Mouse (Mus musculus) ES-CJ7 (cell line): ENCODE data around the gene Theg.
A peak's percentile ranks its signal among the peaks of the same experiment; 100 is the strongest.

ENCODE experiments used
- DNase-seq: peaks from one replicate; pipeline ENCODE4 v3.0.0; 2011; ENCODE audit warnings: low read depth, low spot score

The Theg gene

DNA sequence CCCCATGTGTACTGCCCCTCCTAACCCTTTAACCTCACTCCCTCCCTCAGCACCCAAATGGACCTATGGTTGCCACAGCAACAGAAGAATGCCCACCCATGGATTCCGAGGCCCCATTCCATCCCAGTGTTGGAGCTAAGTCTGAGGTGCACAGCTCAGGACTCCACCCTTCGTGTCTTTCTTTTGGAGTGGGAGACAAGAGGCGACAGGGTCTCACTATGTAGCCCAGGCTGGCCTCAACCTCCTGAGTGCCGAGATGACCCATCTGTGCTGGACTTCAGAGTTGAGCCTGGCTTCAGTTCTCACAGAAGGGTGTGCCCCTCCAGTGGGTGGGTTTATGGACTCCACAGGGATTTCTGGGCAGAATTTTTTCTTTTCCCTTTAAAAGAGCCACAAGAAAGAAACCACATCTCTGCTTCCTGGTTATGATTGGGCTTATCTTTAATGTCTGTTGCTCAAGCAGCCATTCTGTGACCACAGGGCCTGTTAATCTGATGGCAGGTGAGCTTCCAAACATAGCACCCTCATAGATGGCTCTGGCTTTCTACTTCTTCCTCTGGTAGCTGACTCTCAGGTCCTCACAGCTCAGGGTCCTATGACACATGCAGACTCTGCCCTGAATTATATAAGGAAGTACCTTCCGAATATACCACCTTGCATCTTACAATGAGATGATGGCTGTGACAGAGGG, at the start of gene Theg:
TSS of gene Theg (minus strand) at position 271 of the 691 bp plus-strand sequence.
- DNase-seq: no peak

- DNase-seq: no peak
Observed at GRCm38 (mm10) chr10:79636287-79636686, 49.2 kb upstream of the Theg start.

DNA sequence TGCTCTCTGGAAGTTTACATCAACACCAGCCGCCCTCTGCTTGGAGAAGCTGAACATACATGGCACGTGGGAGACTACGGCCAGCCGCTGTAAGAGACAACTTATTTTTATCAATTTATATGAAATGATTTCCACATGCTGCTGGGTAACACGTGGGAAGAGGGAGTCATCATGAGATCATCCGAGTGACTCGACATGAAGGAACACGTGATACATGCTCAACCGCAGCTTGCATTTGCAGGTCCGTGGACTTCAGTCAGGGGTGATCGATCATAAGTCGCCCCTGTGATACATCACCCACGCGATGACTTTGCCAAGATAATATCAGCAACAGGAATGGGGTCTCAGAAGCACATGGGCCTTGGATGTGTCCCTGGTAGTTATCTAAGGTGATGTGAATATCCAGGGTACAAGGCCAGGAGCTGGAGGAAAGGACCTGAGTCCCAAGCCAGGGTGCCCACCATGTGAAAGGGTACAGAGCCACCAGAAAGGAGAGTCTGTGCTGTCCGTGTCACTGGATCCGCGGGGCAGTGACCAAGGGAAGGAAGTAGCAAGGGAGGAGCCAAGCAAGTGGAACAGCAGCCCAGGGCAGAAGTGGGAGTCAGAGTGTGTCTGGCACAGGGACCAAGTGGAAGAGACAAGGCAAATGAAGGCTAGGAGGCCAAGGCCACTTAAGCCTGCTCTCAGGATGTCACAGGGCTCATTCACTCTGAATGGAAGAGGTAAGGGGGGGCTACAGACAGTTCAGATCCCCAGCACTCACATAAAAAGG, 46.1 kb upstream of the Theg start:
- no peak for DNase-seq

GRCm38 (mm10) chr10:79631432-79631831, 44.3 kb upstream of the Theg start:
- DNase-seq: no peak

DNA sequence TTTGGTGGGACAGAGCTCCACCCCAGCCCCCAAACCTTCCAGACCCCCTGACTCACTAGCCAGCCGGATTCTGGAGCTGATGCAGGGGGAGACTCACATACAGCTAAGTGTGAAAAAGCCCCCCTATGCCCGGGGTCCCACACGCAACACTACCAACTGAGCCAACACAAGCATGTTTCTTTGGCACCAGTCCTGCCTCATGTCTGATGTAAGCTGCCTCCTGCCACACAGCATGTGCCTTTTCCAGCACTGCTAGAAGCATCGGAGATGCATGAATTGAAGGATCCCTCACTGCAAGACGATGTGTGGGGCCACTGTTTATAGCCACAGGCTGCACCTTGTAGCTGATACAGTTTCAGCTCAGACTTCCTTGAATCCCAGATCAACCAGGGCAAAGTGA, 41.2 kb upstream of the Theg start:
- DNase-seq: no peak

- no peak for DNase-seq
Observed at GRCm38 (mm10) chr10:79626156-79626555, 39.0 kb upstream of the Theg start.

- DNase-seq: no peak
Observed at GRCm38 (mm10) chr10:79625398-79625797, 38.3 kb upstream of the Theg start.

- no peak for DNase-seq
Observed at GRCm38 (mm10) chr10:79623950-79624349, 36.8 kb upstream of the Theg start.

DNA sequence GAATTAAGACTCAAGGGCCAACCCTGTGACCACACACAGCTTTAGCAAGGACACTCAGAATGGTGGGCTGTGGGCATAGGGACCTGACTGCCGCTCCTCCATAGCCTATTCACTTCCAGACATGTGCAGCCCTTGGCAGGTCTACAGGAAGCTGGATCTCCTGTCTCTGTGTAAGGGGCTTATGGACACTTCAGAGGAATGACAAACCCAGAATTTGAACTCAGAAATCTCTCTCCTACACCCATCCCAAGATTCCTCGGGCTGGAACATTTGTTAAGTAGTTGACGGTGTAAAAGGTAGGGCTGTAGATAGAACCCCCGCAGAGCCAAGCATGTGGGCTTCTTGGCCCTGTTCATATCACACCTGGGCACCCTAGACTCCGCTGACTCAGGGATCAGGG, 29.2 kb upstream of the Theg start:
- DNase-seq: no peak

DNA sequence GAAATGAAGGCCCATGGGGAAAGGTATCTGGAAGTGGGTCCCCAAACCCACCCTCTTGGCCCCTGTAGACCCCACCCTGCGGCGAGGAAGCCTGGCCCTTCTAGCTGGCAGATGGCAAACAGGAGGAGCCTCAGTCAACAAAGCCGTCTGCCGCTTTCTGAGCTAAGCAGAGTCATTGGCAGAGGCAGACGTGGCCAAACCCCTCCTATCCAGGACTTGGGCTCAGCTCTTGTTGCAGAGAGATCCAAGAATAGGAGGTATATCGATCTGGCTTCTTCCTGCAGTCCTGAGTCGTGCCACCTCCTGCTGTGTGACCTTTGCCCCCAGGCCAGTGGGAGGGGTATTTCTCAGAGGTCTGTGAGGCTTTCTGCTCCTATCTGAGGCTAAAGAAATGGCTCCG, 28.7 kb upstream of the Theg start:
- peak; percentile 75 for DNase-seq

DNA sequence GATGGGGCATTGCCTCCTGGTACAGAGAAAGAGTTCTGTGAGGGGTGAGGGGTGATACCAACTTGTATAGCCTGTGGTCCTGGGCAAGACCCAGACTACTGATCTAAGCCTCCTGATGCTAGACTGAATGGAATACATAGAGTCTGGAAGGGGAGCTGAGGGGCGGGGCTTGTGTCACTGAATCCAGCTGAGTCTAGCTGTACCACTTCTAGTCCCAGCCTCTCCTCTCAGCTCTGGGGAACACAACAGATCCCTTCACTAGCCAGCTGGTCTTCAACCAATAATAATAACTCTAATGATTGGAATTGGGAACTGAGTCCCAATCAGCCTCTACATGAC, 27.1 kb upstream of the Theg start:
- no peak for DNase-seq

- peak; percentile 96 for DNase-seq
Observed at GRCm38 (mm10) chr10:79613578-79614304, 26.6 kb upstream of the Theg start, which contains the start of gene C2cd4c. C2cd4c (minus strand) TSS chr10:79614025.

DNA sequence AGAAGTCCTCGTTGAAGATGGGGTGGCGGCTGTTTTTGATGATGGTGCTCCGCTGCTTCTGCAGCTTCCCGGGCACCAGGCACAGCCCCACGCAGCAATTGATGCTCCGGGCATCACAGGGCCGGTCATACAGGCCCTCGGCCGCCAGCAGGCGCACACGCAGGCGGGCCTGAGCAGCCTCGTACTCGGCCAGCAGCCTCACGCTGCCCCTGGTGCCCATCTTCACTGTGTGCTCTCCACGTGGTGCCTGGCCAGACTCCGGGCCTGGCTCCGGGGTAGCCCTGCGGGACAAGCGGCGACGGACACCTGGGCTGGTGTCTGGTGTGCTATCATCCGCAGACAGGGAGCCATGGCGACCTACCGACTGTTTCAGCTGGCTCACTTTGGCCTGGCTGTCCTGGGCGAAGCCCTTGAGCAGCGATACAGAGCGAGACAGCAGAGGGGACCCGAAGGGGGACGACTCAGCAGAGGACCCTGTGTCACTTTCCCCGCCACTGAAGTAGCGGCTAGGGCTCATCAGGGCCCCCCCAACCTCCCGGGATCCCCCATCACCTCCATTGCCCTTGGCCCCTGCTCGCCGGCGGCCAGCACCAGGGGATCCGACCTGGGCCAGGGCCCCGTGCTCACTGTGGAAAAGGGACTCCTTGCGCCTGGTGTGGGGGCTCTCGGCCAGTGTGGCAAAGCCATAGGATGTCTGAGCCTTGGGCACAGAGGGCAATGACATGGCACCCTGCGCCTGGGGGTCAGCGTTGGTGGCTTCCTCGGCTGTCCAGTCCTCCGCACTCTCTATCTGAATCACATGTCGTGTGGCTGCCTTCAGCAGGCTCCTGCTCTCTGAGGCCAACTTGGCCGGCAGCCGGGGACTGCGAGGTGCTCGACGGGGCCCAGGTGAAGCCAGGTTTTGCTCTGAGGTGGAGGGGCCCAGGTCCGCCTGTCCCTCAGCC, 25.3 kb upstream of the Theg start:
- no peak for DNase-seq

DNA sequence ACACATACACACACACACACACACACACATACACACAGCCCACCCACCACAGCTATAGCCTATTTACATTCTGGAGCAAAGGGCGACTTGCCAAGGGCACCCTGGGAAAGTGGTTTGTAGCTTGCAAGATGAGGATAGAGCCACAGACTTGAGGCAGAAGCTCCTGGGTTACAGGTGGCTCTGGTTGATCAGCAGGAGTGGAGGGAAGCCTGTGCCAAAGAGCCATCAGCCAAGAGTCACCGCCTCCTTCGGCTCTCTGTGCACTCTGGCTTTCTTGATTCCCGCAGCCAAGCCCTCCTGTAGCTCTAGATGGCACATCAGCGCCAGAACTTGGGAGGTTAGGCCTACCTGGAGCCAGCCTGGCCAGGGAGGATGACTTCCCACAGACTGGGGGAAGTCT, 24.2 kb upstream of the Theg start:
- peak; percentile 22 for DNase-seq

GRCm38 (mm10) chr10:79609276-79609675, 22.1 kb upstream of the Theg start:
- no peak for DNase-seq

- no peak for DNase-seq
Observed at GRCm38 (mm10) chr10:79607892-79608291, 20.8 kb upstream of the Theg start.

DNA sequence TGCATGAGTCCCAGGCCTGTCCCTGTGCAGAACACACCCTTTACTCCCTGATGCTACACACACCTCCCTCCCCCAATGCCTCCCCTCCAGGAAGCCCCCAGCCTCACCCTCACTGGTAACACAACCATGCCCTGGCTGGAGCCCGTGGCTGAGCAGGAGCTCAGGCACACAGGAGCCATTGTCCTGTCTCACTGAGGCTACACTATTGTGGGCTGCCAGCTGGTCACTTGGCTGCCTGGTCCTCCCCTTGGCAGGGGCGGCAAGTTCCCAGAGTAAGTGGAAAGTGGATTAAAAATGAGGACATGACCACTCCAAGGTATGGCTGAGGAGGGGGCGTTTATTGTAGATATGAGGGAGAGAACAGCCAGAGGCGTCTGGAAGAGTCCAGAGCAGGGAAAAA, 19.4 kb upstream of the Theg start:
- DNase-seq: no peak

DNA sequence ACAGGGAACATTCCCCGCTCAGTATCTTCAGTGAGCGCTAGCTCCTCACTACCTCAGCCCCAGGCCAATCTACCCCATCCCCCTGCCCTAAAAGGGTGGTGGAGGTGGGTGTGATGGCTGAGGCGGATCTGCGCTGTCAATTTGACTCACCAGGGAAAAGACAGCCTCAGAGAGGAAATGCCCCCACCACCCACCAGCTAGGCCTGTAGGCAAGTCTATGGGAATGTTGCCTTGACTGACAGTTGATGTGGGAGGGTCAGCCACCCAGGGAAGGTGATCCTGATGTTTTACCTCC, 10.8 kb upstream of the Theg start:
- DNase-seq: no peak

DNA sequence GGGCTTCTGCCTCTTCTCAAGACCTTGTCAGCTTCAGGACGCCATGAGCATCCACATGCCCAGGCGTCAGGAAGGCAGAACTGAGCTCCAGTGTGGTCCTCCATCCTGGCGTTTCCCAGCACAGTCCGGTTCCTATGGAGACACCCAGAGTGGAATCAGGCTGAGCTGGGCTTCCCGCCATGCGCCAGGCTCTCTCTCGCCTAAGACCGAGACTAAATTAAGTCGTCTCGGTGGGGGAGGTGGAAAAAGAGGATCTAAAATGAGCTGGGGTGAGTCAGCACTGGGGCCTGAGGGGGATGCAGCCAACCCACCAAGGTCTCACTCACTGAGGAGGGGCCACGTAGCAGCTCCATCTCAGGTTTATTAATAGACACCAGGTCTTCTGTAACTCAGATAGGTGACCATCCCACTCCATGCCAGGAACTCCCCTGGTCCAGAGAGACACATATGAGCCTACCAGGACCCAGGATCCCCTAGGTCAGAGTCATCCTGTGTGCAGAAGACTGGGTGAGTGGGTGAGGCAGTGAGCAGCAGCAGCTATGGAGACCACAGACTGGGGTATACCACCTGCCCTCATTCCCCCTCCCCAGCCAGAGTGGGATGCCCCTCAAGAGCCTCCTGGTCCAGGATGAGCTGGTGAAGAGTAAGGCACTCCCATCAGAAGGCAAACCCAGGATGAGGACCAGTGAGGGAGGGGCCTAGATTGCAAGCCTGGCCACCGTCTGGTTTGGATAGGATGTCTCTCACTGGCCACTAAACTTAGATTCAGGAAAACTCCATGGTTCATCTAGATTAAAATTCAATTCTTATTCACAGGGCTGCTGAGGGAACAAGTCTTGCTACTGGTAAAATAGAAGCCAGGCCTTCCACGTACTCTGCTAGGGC, 10.2 kb upstream of the Theg start:
- no peak for DNase-seq

DNA sequence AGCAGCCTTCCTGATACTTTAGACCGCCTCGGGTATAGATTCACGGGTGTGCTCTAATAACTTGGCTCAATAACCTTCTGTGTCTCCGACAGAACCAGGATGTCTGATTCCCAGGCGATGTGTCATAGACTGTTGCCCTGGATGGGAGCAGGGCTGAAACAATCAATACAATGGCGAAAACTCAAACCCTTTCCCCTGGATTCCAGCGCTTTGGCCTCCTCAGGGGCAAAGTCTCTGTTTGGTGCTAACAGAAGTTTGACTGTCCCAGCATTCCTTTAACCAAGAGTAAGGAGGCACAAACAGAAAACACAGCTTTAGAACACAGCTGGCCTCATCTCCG, 8.4 kb upstream of the Theg start:
- no peak for DNase-seq
